Mouse (Mus musculus) embryonic facial prominence, embryonic 11.5 days (tissue): Measurements from ENCODE around the gene 9930022D16Rik. TPM values are rescaled to one million over a fixed set of nuclear protein-coding genes. Genes with fewer than 3 reads are reported as not detected.

Experiments used
- ATAC-seq: fragments of 200-750 bp; cut with Nextera tagmentation; replicated peaks from 2 replicates; pipeline ENCODE4 v1.8.0; 2017; ENCODE audit warnings: low read depth; ENCODE audit not compliant: insufficient number of reproducible peaks, low FRiP score, low TSS enrichment
- DNase-seq: peaks from one replicate; pipeline ENCODE4 v3.0.0-alpha.2; 2015; ENCODE audit warnings: low spot score
- H3K27ac ChIP-seq: fragments of 300-500 bp; sonication (generic); replicated peaks from 2 replicates; pipeline ENCODE4 v1.5.1; 2014; ENCODE audit warnings: mild to moderate bottlenecking, low read depth, low read length, control low read depth
- H3K27me3 ChIP-seq: fragments of 300-500 bp; sonication (generic); 2 replicates; pipeline ENCODE4 v1.6.1; 2014; ENCODE audit warnings: mild to moderate bottlenecking, low read length, moderate library complexity, mixed read lengths; ENCODE audit not compliant: control insufficient read depth, insufficient read depth
- H3K36me3 ChIP-seq: fragments of 300-500 bp; sonication (generic); replicated peaks from 2 replicates; pipeline ENCODE4 v1.6.1; 2014; ENCODE audit warnings: low read depth, mild to moderate bottlenecking, low read length, moderate library complexity, mixed read lengths; ENCODE audit not compliant: control insufficient read depth, insufficient read depth
- H3K4me1 ChIP-seq: fragments of 300-500 bp; sonication (generic); 2 replicates; pipeline ENCODE4 v1.6.1; 2014; ENCODE audit warnings: low read length, mixed read lengths; ENCODE audit not compliant: control insufficient read depth, insufficient read depth
- H3K4me2 ChIP-seq: fragments of 300-500 bp; sonication (generic); 2 replicates; pipeline ENCODE4 v1.6.1; 2014; ENCODE audit warnings: low read depth, mild to moderate bottlenecking, control low read depth, low read length, moderate library complexity
- H3K4me3 ChIP-seq: fragments of 300-500 bp; sonication (generic); 2 replicates; pipeline ENCODE4 v1.5.1; 2014; ENCODE audit warnings: low read depth, low read length, control low read depth
- H3K9ac ChIP-seq: fragments of 300-500 bp; sonication (generic); replicated peaks from 2 replicates; pipeline ENCODE4 v1.6.1; 2014; ENCODE audit warnings: mild to moderate bottlenecking, control low read depth, low read length
- H3K9me3 ChIP-seq: fragments of 300-500 bp; sonication (generic); replicated peaks from 2 replicates; pipeline ENCODE4 v1.6.1; 2016; ENCODE audit warnings: mild to moderate bottlenecking, low read length, inconsistent platforms, mixed read lengths; ENCODE audit not compliant: control insufficient read depth
- WGBS: fragments of 180-500 bp; shearing (Covaris S2); extraction: QIAGEN DNeasy Blood & Tissue Kit; methylation state at CpG from one replicate; pipeline ENCODE4 v1.1.7; 2014; 5-methylcytosine and 5-hydroxymethylcytosine counted together
- polyA plus RNA-seq: library from polyadenylated mRNA; unstranded; fragments of >200 nt; fragmentation: Nextera tagmentation; extraction: Ambion mirVana; gene quantifications from 2 replicates; pipeline ENCODE4 v1.2.1, GENCODE M21; 2014

The 9930022D16Rik gene
- polyA plus RNA-seq, 1 experiment from 2014 or later, result not detected

DNA sequence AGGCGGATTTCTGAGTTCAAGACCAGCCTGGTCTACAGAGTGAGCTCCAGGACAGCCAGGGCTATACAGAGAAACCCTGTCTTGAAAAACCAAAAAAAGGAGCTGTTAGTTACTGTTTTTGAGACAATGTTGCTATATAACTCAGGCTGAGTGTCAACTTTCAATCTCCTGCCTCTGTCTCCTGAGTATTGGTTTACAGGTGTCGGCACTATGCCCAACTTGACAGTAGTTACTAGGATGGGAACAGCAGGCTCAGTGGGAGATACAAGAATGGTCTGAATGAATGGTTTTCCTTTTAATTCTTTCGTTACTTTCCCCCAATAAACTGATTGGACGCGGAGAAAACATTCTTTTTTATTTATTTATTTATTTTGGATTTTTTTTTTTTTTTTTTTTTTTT, 13.6 kb downstream of the 9930022D16Rik start:
- Histone ChIP-seq H3K27me3 (no peaks in the 10 kb centered on the region), H3K4me1 (no peaks in the 10 kb centered on the region), H3K4me2 (no peak overlapping the region), H3K27ac (no peak overlapping the region), H3K9me3 (no peaks in the 10 kb centered on the region), H3K36me3 (no peaks in the 10 kb centered on the region), H3K9ac (no peak overlapping the region), H3K4me3 (no peak overlapping the region)
- 93% methylated on average over 5 of the region's 5 CpGs for WGBS
- ATAC-seq (no peak), DNase-seq (no peak)

DNA sequence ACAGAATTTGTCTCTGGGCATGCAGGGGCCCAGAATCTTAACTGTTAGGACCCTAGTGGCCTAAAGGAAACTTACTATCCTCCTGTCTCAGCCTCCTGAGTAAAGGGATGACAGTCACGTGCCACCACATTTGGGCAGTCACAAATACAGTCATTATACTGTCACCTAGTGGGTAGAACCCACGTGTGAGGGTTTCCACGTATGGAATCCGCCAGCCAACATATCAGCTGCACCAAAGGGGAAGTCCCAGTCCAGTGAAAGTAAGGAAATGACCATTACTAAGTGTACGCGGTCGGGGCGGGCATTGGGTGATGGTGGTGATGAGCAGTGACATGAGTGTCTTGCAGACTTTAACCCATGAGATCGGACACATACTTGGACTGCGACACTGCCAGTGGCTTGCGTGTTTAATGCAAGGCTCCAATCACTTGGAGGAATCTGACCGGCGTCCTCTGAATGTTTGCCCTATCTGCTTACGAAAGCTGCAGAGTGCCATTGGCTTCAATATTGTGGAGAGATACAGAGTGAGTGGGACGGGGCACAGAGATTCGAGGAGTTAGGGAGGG, 20.6 kb downstream of the 9930022D16Rik start:
- ATAC-seq (no peak), DNase-seq (no peak)
- no peak overlapping the region for H3K27ac ChIP-seq
- H3K4me1 ChIP-seq, result no peaks in the 10 kb centered on the region
- no peaks in the 10 kb centered on the region for H3K27me3 ChIP-seq
- WGBS, result 93% methylated on average over 16 of the region's 16 CpGs
- no peak overlapping the region for H3K9ac ChIP-seq
- H3K4me2 ChIP-seq, result no peak overlapping the region
- H3K9me3 ChIP-seq, result no peaks in the 10 kb centered on the region
- no peak overlapping the region for H3K4me3 ChIP-seq
- no peaks in the 10 kb centered on the region for H3K36me3 ChIP-seq

DNA sequence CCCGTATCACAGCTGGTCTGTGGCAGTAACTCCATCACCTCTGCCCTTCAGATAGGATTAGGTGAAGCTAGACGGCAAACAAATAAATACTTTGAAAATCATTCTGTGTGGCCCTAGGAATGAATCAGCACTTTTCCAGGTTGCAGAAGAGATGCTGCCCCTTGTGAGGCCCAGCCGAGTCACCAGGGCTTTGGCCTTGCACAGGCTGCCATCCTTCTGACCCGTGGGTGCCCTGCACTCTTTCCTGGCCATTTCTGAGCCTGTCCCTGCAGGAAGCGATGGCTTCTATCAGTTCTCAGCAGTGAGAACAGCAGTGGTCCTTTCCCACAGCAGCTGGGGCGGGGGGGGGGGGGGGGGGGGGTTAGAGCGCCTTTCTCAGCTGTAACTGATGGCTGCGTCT, 23.2 kb downstream of the 9930022D16Rik start:
- Histone ChIP-seq H3K4me3 (no peak overlapping the region), H3K9me3 (no peaks in the 10 kb centered on the region), H3K4me1 (peaks cover 6% of the 10 kb centered on the region; the same call in 1 of the 2 replicates), H3K36me3 (no peaks in the 10 kb centered on the region), H3K27ac (no peak overlapping the region), H3K27me3 (0 out of 2 replicates have a peak, but pooled peaks cover 3% of the 10 kb centered on the region), H3K4me2 (no peak overlapping the region), H3K9ac (no peak overlapping the region)
- ATAC-seq, result no peak
- no peak for DNase-seq
- WGBS, result 70% methylated on average over 7 of the region's 8 CpGs

DNA sequence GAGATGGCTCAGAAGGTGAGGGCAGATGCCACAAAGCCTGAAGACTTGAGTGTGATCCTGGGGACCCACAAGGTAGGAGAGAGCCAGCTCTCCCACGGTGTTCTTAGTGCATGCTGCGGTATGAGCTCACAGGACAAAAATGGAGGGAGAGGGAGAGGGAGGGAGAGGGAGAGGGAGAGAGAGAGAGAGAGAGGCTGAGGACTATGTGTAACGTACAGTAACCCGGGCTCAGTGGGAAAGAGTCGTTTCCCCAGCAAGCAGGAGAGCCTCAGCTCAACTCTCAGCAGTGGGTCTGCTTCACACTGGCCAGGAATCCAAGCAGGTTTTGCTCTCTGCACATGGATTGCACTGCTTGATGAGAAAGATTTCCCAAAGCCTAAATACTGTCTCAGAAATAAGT, 25.5 kb downstream of the 9930022D16Rik start:
- Histone ChIP-seq H3K9ac (no peak overlapping the region), H3K4me1 (peaks cover 6% of the 10 kb centered on the region; the same call in 1 of the 2 replicates), H3K4me3 (no peak overlapping the region), H3K9me3 (no peaks in the 10 kb centered on the region), H3K36me3 (no peaks in the 10 kb centered on the region), H3K4me2 (no peak overlapping the region; the same call in 1 of the 2 replicates), H3K27me3 (0 out of 2 replicates have a peak, but pooled peaks cover 3% of the 10 kb centered on the region), H3K27ac (no peak overlapping the region)
- WGBS, result 26% methylated on average over 5 of the region's 5 CpGs
- ATAC-seq (peak; percentile 52; the same call in 1 of the 2 replicates), DNase-seq (no peak)

DNA sequence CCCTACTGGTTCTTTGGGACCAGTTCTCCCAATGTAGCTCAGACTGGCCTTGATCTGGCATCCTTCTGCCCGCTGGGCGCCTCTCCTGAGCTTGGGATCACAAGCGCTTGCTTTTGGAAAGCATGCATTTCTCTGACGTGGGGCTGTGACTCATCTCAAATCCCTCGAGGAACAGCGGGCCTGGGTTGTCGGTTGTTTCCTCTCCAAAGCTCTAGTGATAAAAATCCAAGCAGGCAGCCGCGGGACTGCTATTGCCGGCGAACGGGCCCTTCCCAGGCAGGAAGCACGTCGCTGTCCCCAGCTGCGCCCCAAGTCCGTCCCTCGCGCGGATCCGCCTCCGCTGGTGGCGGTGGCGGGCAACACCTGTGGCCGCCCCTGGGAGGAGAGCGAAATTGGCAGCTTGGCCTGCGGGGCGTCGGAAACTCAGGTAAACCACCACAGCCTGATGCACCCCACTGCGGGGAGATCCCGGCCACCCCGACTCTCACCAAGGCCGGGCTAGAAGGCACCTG, 26.2 kb downstream of the 9930022D16Rik start:
- ATAC-seq, result peak; percentile 62; the same call in 1 of the 2 replicates
- H3K4me2 ChIP-seq, result peak overlapping the region; percentile 79
- H3K9me3 ChIP-seq, result no peaks in the 10 kb centered on the region
- peaks cover 6% of the 10 kb centered on the region; the same call in 1 of the 2 replicates for H3K4me1 ChIP-seq
- WGBS, result 1% methylated on average over 32 of the region's 32 CpGs
- no peaks in the 10 kb centered on the region for H3K36me3 ChIP-seq
- H3K4me3 ChIP-seq, result peak overlapping the region; percentile 45
- no peak overlapping the region for H3K27ac ChIP-seq
- peak; percentile 55 for DNase-seq
- peak overlapping the region; percentile 60 for H3K9ac ChIP-seq
- H3K27me3 ChIP-seq, result 0 out of 2 replicates have a peak, but pooled peaks cover 3% of the 10 kb centered on the region

DNA sequence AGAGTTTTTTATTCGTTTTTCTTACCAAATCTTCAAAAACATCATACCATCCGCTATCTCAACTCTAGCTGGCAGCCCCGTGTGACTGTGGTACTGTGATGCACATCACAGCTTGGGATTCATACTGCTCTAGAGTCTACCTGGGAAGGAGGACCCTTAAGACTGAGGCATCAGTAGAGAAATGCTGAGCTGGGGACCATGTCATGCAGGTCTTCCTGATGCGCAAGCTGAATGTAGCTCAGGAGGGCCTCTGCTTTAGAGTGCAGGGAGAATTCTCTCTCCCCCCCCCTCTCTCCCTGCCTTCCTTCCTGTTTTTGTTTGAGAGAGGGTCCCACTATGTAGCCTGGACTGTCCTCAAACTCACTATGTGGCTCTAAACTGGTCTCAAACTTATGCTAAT, 26.9 kb downstream of the 9930022D16Rik start:
- ATAC-seq (no peak), DNase-seq (no peak)
- H3K4me1 ChIP-seq, result peaks cover 6% of the 10 kb centered on the region; the same call in 1 of the 2 replicates
- no peaks in the 10 kb centered on the region for H3K9me3 ChIP-seq
- no peak overlapping the region for H3K4me3 ChIP-seq
- H3K27ac ChIP-seq, result no peak overlapping the region
- WGBS, result 59% methylated on average over 4 of the region's 4 CpGs
- H3K4me2 ChIP-seq, result no peak overlapping the region
- H3K27me3 ChIP-seq, result 0 out of 2 replicates have a peak, but pooled peaks cover 3% of the 10 kb centered on the region
- no peak overlapping the region for H3K9ac ChIP-seq
- no peaks in the 10 kb centered on the region for H3K36me3 ChIP-seq

DNA sequence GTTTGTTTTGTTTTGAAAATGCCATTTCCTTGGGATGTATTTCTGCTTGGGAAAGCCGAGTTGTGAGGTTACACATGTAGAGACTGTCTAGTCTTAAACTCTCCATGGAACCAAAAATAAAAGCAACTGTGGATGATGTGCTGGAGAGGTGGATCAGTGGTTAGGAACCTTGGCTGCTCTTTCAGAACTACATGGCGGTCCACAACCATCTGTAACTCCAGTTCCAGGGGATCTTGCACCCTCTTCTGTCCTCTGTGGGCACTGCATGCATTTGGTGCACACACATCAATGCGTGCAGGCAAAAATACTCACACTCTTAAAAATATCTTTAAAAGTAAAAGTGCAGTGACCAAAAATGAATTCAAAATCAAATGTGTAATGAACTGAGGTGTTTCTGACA, 27.4 kb downstream of the 9930022D16Rik start:
- 65% methylated on average over 3 of the region's 3 CpGs for WGBS
- DNase-seq (peak; percentile 48), ATAC-seq (no peak)
- Histone ChIP-seq H3K27me3 (0 out of 2 replicates have a peak, but pooled peaks cover 3% of the 10 kb centered on the region), H3K9me3 (no peaks in the 10 kb centered on the region), H3K4me1 (peaks cover 6% of the 10 kb centered on the region; the same call in 1 of the 2 replicates), H3K4me2 (no peak overlapping the region), H3K27ac (no peak overlapping the region), H3K4me3 (no peak overlapping the region), H3K36me3 (no peaks in the 10 kb centered on the region), H3K9ac (no peak overlapping the region)

DNA sequence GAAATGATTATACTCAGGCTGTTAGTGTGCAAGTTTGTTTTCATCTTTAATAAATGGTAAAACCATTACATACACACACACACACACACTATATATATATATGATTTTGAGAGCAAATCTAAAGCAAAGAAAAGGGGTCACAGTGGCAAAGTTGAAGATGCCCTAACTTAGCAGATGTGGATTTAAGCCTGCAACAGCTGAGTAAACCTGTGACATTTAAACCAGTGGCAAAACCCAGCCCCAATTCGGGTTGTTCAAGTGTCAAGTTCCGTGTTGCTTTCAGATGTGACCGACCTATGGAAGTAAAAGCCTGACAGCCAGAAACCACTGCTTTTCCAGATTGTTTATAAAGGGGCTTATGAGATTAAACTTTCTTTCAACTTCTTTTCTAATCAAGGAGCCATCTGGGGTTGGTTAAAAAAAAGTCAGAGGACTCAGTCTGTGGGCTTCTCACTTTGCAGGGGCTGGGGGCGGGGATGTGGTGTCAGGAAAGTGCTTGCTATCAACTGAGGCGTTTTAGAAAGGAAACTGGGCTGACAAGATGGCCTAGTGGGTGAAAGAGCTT, 28.5 kb downstream of the 9930022D16Rik start:
- H3K27me3 ChIP-seq, result 0 out of 2 replicates have a peak, but pooled peaks cover 3% of the 10 kb centered on the region
- DNase-seq, result peak; percentile 80

More for the DNA sequence above, 28.5 kb downstream of the 9930022D16Rik start:
- Histone ChIP-seq H3K4me3 (no peak overlapping the region), H3K4me1 (peaks cover 6% of the 10 kb centered on the region; the same call in 1 of the 2 replicates), H3K36me3 (no peaks in the 10 kb centered on the region), H3K9ac (no peak overlapping the region), H3K27ac (no peak overlapping the region), H3K9me3 (no peaks in the 10 kb centered on the region), H3K4me2 (no peak overlapping the region)
- WGBS, result 28% methylated on average over 5 of the region's 5 CpGs
- ATAC-seq, result no peak
